Mouse (Mus musculus) gastrocnemius, postnatal 10 days (tissue): ENCODE measurements around the gene Rel. TPM values are rescaled to one million over a fixed set of nuclear protein-coding genes. Genes with fewer than 3 reads are reported as not detected.

Source experiments
- DNase-seq: peaks from one replicate; pipeline ENCODE4 v3.0.0; 2021; ENCODE audit warnings: mixed read lengths
- total RNA-seq, 2 experiments: library from RNA; stranded (reverse); gene quantifications; 2 replicates each; pipeline ENCODE4 v1.2.3; 2021

The Rel gene
- total RNA-seq, 2 experiments from 2014 or later = 3.1 to 4.7 TPM

DNA sequence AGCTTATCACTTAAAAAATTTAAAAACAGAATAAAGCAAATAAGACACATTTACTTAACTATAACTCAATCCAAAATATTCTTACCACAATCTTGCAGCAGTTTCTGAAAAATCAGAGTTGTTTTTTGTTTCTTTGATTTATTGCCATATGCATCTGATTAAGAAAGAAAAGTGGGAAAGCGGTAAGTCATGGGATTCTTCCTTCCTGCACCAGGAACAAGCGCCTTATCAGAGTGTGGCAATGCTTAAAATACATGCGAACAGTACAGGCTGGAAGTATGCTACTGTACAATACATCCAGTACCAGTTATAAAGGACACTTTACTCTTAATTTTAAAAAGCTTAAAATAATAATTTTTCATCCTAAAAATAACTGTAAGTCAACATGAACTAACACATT lies 26.4 kb downstream of the Rel start:
- no peak for DNase-seq

- DNase-seq = no peak
Observed at GRCm38 (mm10) chr11:23741386-23741785, 29.4 kb downstream of the Rel start.

- no peak for DNase-seq
Observed at GRCm38 (mm10) chr11:23740895-23741294, 29.9 kb downstream of the Rel start.

GRCm38 (mm10) chr11:23735820-23736470 lies 34.8 kb downstream of the Rel start:
- DNase-seq = no peak

DNA sequence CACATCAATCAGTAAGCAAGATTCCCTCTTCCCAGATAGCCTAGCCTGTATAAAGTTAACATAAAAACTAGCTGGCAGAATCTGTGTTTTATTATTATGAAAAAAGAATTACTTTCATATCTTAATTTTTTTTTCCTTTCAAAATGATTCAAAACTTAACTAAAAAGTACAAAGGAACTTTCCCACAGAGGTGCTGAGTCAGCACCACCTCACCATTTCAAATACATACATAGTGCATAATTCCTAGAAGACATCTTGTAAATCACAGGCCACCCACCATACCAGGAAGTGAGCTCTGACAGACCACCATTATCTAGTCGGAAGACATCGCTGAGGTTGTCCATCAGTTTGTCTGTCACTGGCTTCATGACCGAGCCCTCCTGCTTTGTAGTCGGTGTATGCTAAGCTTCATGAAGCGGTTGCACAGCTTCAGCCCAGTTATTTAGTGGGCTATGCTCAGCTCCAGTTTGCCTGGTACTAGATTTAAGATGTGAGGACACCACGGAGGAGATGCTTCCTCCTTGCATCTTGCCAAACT lies 36.0 kb downstream of the Rel start:
- no peak for DNase-seq

DNA sequence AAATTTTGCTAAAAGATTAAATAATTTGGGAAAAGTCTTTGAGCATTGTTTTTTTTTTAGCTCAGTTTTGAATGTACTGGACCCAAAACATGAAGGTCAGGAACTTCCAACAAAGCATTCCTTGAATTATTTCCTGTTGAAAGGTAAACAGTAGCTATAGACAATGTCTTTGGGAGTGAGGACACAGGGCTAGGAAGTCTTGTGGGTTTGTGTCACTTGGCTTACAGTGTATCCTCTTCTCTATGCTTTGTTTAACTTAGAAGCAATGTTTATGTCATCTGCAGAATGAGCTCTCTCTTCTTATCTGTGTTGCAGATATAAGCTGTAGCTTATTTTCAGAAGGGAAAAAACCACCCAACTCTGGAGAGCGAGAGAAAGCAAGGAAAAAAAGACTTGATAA lies 37.9 kb downstream of the Rel start:
- DNase-seq = no peak

- no peak for DNase-seq
Observed at GRCm38 (mm10) chr11:23730120-23730519, 40.6 kb downstream of the Rel start.

GRCm38 (mm10) chr11:23728186-23728585 lies 42.6 kb downstream of the Rel start:
- DNase-seq = no peak

DNA sequence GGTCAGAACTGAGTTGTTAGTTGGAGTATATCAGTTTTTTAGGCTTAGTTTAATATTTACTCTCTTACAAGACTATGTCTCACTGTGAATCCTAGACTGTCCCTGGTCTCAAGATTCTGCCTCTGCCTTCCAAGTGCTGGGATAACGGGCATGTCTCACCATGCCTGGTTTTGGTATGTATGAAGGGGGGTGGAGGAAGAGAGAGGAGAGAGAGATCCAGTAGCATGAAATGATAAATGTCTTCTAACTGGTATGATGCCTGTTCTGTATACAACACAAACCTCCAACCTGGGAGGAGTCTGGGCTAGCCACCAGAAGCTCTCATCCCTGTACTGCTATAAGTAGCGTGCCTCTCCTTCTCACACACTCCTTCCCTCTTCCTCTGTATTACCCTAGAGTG lies 44.3 kb downstream of the Rel start:
- no peak for DNase-seq

GRCm38 (mm10) chr11:23725850-23726249 lies 44.9 kb downstream of the Rel start:
- no peak for DNase-seq

- no peak for DNase-seq
Observed at GRCm38 (mm10) chr11:23722326-23722725, 48.4 kb downstream of the Rel start.

DNA sequence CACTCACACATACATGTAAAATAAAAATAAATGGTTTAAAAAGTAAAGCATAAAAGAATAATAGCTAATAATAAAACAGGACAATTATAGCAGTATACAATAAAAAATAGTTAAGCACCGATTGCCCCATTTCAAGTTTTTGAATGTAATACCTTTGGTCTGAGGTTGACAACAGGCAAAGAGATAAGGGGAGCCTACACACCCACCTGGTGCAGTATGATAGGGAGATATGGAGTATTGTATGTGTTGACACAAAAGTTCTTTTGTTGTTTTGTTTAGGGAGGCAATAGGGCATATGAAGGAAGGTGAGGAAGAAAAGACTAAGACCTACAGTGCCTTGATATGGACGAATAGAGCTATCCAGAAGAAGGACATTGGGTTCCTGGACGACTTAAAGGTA lies 50.9 kb downstream of the Rel start:
- DNase-seq = no peak

GRCm38 (mm10) chr11:23718856-23719255 lies 51.9 kb downstream of the Rel start:
- no peak for DNase-seq

DNA sequence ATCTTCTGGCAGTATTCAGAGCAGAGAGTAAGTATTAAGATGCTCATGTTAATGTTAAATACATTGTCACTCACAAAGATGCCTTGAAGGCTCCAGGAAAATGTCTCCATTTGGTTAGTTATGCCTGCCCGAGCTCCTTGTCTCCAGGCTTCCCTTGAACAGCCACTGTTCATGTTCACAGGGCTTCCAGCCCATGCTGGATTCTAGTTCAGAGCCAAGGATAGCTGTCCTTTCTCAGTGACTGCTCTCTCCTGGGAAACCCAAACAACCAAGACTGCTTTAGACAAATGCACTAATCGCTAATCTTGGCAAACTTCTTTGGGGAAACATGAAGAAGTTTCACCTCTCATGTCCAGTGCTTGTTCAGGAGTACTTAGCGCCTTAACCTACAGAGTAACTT lies 58.5 kb downstream of the Rel start:
- no peak for DNase-seq

GRCm38 (mm10) chr11:23704604-23705294 lies 66.0 kb downstream of the Rel start:
- DNase-seq = no peak

DNA sequence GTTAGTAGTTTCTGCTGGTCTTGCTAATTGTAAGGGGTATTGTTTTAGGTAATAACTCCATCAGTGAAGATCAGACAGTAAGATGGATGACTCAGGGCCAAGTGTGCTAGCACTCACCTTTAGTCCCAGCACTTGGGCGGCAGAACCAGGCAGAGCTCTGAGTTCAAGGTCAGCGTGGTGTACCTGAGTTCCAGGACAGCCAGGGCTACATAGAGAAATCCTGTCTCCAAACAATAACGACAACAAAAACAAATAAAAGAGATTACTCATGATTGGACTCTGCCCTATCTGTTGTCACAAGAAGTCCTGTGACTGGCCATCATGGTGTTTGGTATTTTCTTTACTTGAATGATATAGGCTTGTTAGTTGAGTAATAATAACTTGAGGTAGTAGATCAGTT lies 68.9 kb downstream of the Rel start:
- no peak for DNase-seq

GRCm38 (mm10) chr11:23699414-23700095 lies 71.2 kb downstream of the Rel start:
- DNase-seq = no peak

- no peak for DNase-seq
Observed at GRCm38 (mm10) chr11:23698526-23698925, 72.2 kb downstream of the Rel start.

GRCm38 (mm10) chr11:23695847-23696246 lies 74.9 kb downstream of the Rel start:
- no peak for DNase-seq

DNA sequence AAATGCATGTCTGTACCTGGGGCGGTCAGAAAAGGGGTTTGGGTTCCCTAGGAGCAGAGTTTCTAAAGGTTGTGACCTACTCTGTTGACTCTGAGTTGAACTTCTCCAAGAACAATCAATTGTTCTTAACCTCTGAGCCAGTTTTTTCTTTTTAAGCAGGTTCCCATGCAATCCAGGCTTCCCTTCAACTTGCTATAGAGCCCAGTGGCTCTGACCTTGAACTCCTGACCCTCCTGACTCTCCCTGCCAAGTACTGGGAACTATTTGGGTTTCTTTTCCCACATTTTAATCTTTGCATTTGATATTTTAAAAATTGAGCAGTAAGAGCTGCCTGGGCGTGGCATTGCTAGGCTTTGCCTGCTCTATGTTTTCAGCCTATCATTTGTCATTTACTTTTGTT lies 77.5 kb downstream of the Rel start:
- DNase-seq = no peak

DNA sequence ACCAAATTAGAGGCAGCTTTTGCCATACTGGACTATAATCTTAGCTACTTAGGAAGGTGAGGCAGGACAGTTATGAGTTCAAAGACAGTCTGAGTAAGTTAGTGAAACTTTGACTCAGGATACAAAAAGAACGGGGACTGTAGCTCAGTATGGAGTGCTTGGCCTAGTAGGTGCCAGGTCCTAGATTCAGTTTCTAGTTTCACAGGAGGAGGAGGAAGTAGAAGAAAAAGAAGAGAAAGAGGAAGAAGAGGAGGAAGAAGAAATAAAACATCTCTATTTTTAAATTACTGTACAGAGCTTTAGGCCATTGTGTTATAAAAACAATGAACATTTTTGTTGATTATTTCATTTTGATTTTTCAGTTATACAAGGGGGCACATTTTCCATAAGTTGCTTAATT lies 82.7 kb downstream of the Rel start:
- no peak for DNase-seq
